25 mouse cellular contexts compared by ENCODE assay signal in genomic region chr6:126687120-126687519, GRCm38 (mm10). TPM values are rescaled to one million over a fixed set of nuclear protein-coding genes. Genes with fewer than 3 reads are reported as not detected.
"Had no signal": no experiment of that assay in that cellular context is flagged by ENCODE, and none has a peak within 500 bp of the region (broad histone marks: within the 10 kb centered on the region; RNA-seq: fewer than 3 reads in every experiment).

No protein-coding gene starts in this region.

- H3K27ac ChIP-seq: heart, embryonic 10.5 days; hindbrain, embryonic 10.5 days; hindbrain, embryonic 12.5 days; hindbrain, embryonic 14.5 days; kidney, embryonic 15.5 days; left cerebral cortex, adult 2 months; limb, embryonic 10.5 days; limb, embryonic 12.5 days; liver, embryonic 13.5 days; liver, embryonic 15.5 days had no signal

- DNase-seq: gastrocnemius, postnatal 14 days; gastrocnemius, postnatal 36 days; heart, adult 11 months; heart, postnatal 10 days; heart, postnatal 4 days; kidney, adult 9 months; kidney, postnatal 10 days; kidney, postnatal 25 days; kidney, postnatal 4 days; liver; liver, embryonic 13.5 days; liver, postnatal 0 days; lung, adult 2 months had no signal

- H3K4me3 ChIP-seq: heart, embryonic 10.5 days; heart, embryonic 12.5 days; hindbrain, embryonic 10.5 days; hindbrain, embryonic 12.5 days; kidney, embryonic 15.5 days; left cerebral cortex, adult 2 months; limb, embryonic 10.5 days; limb, embryonic 12.5 days; liver, embryonic 13.5 days; liver, embryonic 15.5 days had no signal

- H3K36me3 ChIP-seq: heart, embryonic 10.5 days; heart, embryonic 12.5 days; hindbrain, embryonic 10.5 days; hindbrain, embryonic 12.5 days; kidney, embryonic 15.5 days; limb, embryonic 10.5 days; limb, embryonic 12.5 days; liver, embryonic 13.5 days; liver, embryonic 15.5 days had no signal

- H3K9me3 ChIP-seq: heart, embryonic 10.5 days; heart, embryonic 12.5 days; hindbrain, embryonic 10.5 days; hindbrain, embryonic 12.5 days; kidney, embryonic 15.5 days; limb, embryonic 10.5 days; limb, embryonic 12.5 days; liver, embryonic 13.5 days; liver, embryonic 15.5 days had no signal

- H3K27me3 ChIP-seq: hindbrain, embryonic 12.5 days; kidney, embryonic 15.5 days; limb, embryonic 12.5 days; liver, embryonic 13.5 days; liver, embryonic 15.5 days had no signal

- H3K9ac ChIP-seq: heart, embryonic 12.5 days; hindbrain, embryonic 12.5 days; hindbrain, embryonic 14.5 days; kidney, embryonic 15.5 days; limb, embryonic 12.5 days; liver, embryonic 13.5 days; liver, embryonic 15.5 days; liver, postnatal 0 days had no signal

- ATAC-seq: hindbrain, embryonic 16.5 days; liver, postnatal 0 days had no signal

- H3K4me2 ChIP-seq: heart, embryonic 12.5 days; hindbrain, embryonic 12.5 days; hindbrain, embryonic 14.5 days; kidney, embryonic 15.5 days; limb, embryonic 12.5 days; liver, embryonic 11.5 days; liver, embryonic 13.5 days; liver, embryonic 15.5 days had no signal

- H3K4me1 ChIP-seq: heart, embryonic 10.5 days; heart, embryonic 12.5 days; hindbrain, embryonic 12.5 days; limb, embryonic 12.5 days; liver, embryonic 13.5 days; liver, embryonic 15.5 days had no signal

RNA-seq across cellular contexts. Expression of gene Kcna1, which starts 40.9 kb away (rescaled TPM):
- polyA plus RNA-seq: liver, embryonic 15.5 days; liver, postnatal 0 days had no signal
